Mouse (Mus musculus) limb, embryonic 10.5 days (tissue): Measurements from ENCODE around the gene Zfp512. TPM values are rescaled to one million over a fixed set of nuclear protein-coding genes. Genes with fewer than 3 reads are reported as not detected.
"Not testable (repeated sequence)": the region's sequence is repeated elsewhere in the genome, so short reads cannot be mapped to it uniquely, and the experiment has no call there.

Experiments used
- DNase-seq: peaks from one replicate; pipeline ENCODE4 v3.0.0-alpha.2; 2017; ENCODE audit warnings: low spot score
- H3K27ac ChIP-seq: fragments of 300-500 bp; sonication (generic); 2 replicates; pipeline ENCODE4 v1.5.1; 2016; ENCODE audit warnings: mild to moderate bottlenecking
- H3K27me3 ChIP-seq: fragments of 300-500 bp; sonication (generic); 2 replicates; pipeline ENCODE4 v1.6.1; 2016; ENCODE audit warnings: low read depth, mild to moderate bottlenecking; ENCODE audit not compliant: poor library complexity, severe bottlenecking
- H3K36me3 ChIP-seq: fragments of 300-500 bp; sonication (generic); 2 replicates; pipeline ENCODE4 v1.6.1; 2016; ENCODE audit warnings: mild to moderate bottlenecking, moderate library complexity
- H3K4me1 ChIP-seq: fragments of 300-500 bp; sonication (generic); 2 replicates; pipeline ENCODE4 v1.6.1; 2016
- H3K4me3 ChIP-seq: fragments of 300-500 bp; sonication (generic); 2 replicates; pipeline ENCODE4 v1.5.1; 2016; ENCODE audit warnings: mild to moderate bottlenecking, moderate library complexity
- H3K9me3 ChIP-seq: fragments of 300-500 bp; sonication (generic); replicated peaks from 2 replicates; pipeline ENCODE4 v1.6.1; 2016; ENCODE audit warnings: mild to moderate bottlenecking
- WGBS: fragments of 180-500 bp; shearing (Covaris S2); methylation state at CpG from one replicate; pipeline ENCODE4 v1.1.7; 2016; 5-methylcytosine and 5-hydroxymethylcytosine counted together
- polyA plus RNA-seq: library from polyadenylated mRNA; unstranded; fragments of >200 nt; fragmentation: Nextera tagmentation; extraction: Ambion mirVana; gene quantifications from 2 replicates; pipeline ENCODE4 v1.2.1, GENCODE M21; 2016

Gene Zfp512
- polyA plus RNA-seq, 1 experiment from 2014 or later = 79.8 TPM

GRCm38 (mm10) chr5:31494513-31495297 is 42.5 kb downstream of the Zfp512 start, which contains the start of gene Gpn1:
TSS of gene Gpn1 (plus strand) at chr5:31494741.
- H3K4me3 ChIP-seq = peak within 1 kb of the TSS; percentile 78
- peaks cover 37% of the 10 kb centered on the region for H3K36me3 ChIP-seq
- no peaks in the 10 kb centered on the region for H3K9me3 ChIP-seq
- no peaks in the 10 kb centered on the region for H3K27me3 ChIP-seq
- peaks cover 9% of the 10 kb centered on the region for H3K4me1 ChIP-seq
- under 1% methylated on average over 49 of the region's 49 CpGs for WGBS
- peak; percentile 90 for DNase-seq
- H3K27ac ChIP-seq = peak within 1 kb of the TSS; percentile 84

- Histone ChIP-seq H3K4me3 (no peak overlapping the region), H3K27me3 (no peaks in the 10 kb centered on the region), H3K27ac (no peak overlapping the region), H3K9me3 (no peaks in the 10 kb centered on the region), H3K4me1 (no peaks in the 10 kb centered on the region), H3K36me3 (peaks cover 98% of the 10 kb centered on the region)
- 88% methylated on average over 10 of the region's 10 CpGs for WGBS
- DNase-seq = no peak
Measured at GRCm38 (mm10) chr5:31504843-31505242, 52.6 kb downstream of the Zfp512 start.

- 78% methylated on average over 1 of the region's 1 CpGs for WGBS
- H3K4me1 ChIP-seq = no peaks in the 10 kb centered on the region
Measured at GRCm38 (mm10) chr5:31512481-31512880, 60.2 kb downstream of the Zfp512 start.

DNA sequence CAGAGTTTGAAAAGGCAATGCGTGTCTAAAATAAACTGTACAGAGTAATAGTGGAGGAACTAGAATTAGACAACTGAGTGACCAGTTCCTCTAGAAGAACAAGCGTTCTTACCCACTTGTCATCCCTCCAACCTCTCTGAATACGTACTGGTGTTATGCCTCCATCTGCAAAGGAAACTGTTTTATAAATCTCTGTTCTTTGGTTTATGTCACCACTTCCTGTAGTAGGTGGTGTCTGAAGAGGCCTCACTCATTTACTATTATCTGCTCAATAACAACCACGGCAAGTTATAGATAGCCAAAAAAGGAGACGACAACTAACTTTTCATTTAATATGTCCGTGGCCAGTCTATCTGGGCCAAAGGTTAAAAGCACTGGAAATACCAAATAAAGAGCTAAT is 68.3 kb downstream of the Zfp512 start:
- Histone ChIP-seq H3K4me3 (no peak overlapping the region), H3K27me3 (no peaks in the 10 kb centered on the region), H3K36me3 (peaks cover 72% of the 10 kb centered on the region), H3K27ac (no peak overlapping the region), H3K4me1 (peaks cover 2% of the 10 kb centered on the region), H3K9me3 (no peaks in the 10 kb centered on the region)
- 95% methylated on average over 6 of the region's 6 CpGs for WGBS
- no peak for DNase-seq

More at GRCm38 (mm10) chr5:31512481-31512880, 60.2 kb downstream of the Zfp512 start:
- H3K9me3 ChIP-seq = no peaks in the 10 kb centered on the region
- H3K4me3 ChIP-seq = no peak overlapping the region
- peaks cover 99% of the 10 kb centered on the region for H3K36me3 ChIP-seq
- H3K27me3 ChIP-seq = no peaks in the 10 kb centered on the region
- DNase-seq = no peak
- no peak overlapping the region for H3K27ac ChIP-seq

DNA sequence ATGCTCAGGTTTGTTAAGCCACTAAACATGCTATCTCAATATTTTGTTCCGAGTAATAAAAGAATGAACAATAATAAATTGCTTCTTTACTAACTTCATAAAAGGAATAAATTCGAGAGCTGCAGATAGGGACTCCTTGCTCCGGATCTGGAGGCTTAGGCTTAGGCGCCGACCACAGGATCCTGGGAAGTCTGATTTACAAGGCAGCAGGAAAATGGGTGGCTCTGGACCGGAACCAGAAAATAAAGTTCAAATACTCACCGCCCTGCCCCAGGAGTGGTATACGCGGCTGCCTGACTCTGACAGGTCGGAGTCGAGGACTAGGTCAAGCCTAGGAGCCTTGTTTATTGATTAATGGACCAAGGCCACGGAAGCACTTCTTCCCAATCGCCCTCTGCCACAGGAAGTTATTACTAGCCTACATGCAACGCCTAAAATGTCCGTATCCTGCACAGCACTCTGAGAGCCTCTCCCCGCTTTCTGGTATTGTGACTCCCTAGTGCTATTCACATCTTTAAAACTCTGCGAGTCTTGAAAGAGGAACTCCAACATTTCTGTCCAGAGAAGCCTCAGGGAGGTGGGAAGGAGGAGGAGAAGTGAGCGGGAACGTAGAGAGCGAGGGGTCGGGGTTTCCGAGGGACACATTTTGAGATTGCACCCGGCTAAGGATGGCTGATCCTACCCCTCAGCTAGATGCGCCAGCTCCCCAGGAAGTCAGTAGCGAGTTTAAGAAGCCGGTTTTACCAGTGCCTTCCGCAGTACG is 74.3 kb downstream of the Zfp512 start, which contains the start of gene Slc4a1ap:
Slc4a1ap (plus strand) TSS at position 642 of the 763 bp plus-strand sequence.
- peak; percentile 75 for DNase-seq
- Histone ChIP-seq H3K27ac (peak within 1 kb of the TSS; percentile 95), H3K36me3 (peaks cover 47% of the 10 kb centered on the region), H3K4me3 (peak within 1 kb of the TSS; percentile 92), H3K27me3 (no peaks in the 10 kb centered on the region), H3K4me1 (peaks cover 16% of the 10 kb centered on the region), H3K9me3 (no peaks in the 10 kb centered on the region)
- under 1% methylated on average over 28 of the region's 28 CpGs for WGBS

- Histone ChIP-seq H3K36me3 (peaks cover 47% of the 10 kb centered on the region), H3K9me3 (no peaks in the 10 kb centered on the region), H3K4me1 (peaks cover 16% of the 10 kb centered on the region), H3K27ac (peak overlapping the region; percentile 95), H3K4me3 (peak overlapping the region; percentile 92), H3K27me3 (no peaks in the 10 kb centered on the region)
- 4% methylated on average over 40 of the region's 40 CpGs for WGBS
- DNase-seq = no peak
Measured at GRCm38 (mm10) chr5:31527117-31527680, 75.0 kb downstream of the Zfp512 start.

DNA sequence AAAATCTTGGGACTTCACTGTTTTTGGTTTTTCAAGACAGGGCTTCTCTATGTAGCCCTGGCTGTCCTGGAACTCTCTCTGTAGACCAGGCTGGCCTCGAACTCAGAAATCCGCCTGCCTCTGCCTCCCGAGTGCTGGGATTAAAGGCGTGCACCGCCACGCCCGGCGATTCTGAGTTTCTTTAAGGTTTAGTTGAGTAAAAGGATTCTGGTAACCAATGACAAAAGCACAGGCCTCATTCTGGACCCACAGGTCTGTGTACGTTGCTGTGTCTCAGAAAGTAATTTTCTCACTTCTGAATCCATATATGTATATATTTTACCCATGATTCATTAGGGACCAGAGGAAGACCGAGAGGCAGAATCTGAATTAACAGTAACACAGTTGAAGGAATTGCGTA is 75.5 kb downstream of the Zfp512 start, which contains the start of gene Supt7l:
Supt7l (minus strand) TSS at position 101 of the 400 bp plus-strand sequence.
- H3K9me3 ChIP-seq, DNase-seq, H3K27me3 ChIP-seq: not testable (repeated sequence)
- H3K36me3 ChIP-seq = peaks cover 47% of the 10 kb centered on the region
- H3K4me3 ChIP-seq = peak within 1 kb of the TSS; percentile 92
- 85% methylated on average over 11 of the region's 11 CpGs for WGBS
- H3K4me1 ChIP-seq = peaks cover 16% of the 10 kb centered on the region
- H3K27ac ChIP-seq = peak within 1 kb of the TSS; percentile 95

- DNase-seq = no peak
- Histone ChIP-seq H3K27me3 (no peaks in the 10 kb centered on the region), H3K4me1 (peaks cover 16% of the 10 kb centered on the region), H3K4me3 (no peak overlapping the region), H3K27ac (no peak overlapping the region), H3K9me3 (no peaks in the 10 kb centered on the region), H3K36me3 (peaks cover 52% of the 10 kb centered on the region)
- 69% methylated on average over 2 of the region's 2 CpGs for WGBS
Measured at GRCm38 (mm10) chr5:31528560-31528959, 76.3 kb downstream of the Zfp512 start.

Other genes with a start within 250 kb of the Zfp512 start
- 189 and 210 TPM in 2 replicates for gene Ppm1g, start 231.7 kb upstream of the Zfp512 start, polyA plus RNA-seq
- gene Nrbp1, start 211.6 kb upstream of the Zfp512 start, polyA plus RNA-seq = 118 and 133 TPM in 2 replicates
- gene Gm9970, start 211.2 kb upstream of the Zfp512 start, polyA plus RNA-seq = 0.40 and 0.48 TPM in 2 replicates
- gene Krtcap3, start 200.7 kb upstream of the Zfp512 start, polyA plus RNA-seq = 18.3 and 26.7 TPM in 2 replicates
- gene Ift172, start 161.3 kb upstream of the Zfp512 start, polyA plus RNA-seq = 34.7 and 48.6 TPM in 2 replicates
- gene Fndc4, start 156.4 kb upstream of the Zfp512 start, polyA plus RNA-seq = 69.0 and 70.6 TPM in 2 replicates
- 0.31 TPM in 1 of 2 replicates, not detected in the other for gene Gckr, start 155.0 kb upstream of the Zfp512 start, polyA plus RNA-seq
- gene 4930548H24Rik, start 33.3 kb downstream of the Zfp512 start, polyA plus RNA-seq = not detected in 2 replicates
- 119 and 125 TPM in 2 replicates for gene Gpn1, start 42.3 kb downstream of the Zfp512 start, polyA plus RNA-seq
- gene Slc4a1ap, start 74.6 kb downstream of the Zfp512 start, polyA plus RNA-seq = 34.0 and 34.4 TPM in 2 replicates
- 26.3 and 32.8 TPM in 2 replicates for gene Supt7l, start 75.4 kb downstream of the Zfp512 start, polyA plus RNA-seq
- 254 and 274 TPM in 2 replicates for gene Mrpl33, start 144.5 kb downstream of the Zfp512 start, polyA plus RNA-seq
- 4.9 and 5.0 TPM in 2 replicates for gene Rbks, start 245.2 kb downstream of the Zfp512 start, polyA plus RNA-seq
- gene Babam2, start 245.3 kb downstream of the Zfp512 start, polyA plus RNA-seq = 35.7 and 37.0 TPM in 2 replicates